Mouse (Mus musculus) frontal cortex, postnatal 14 days (tissue): Measurements from ENCODE around the gene Raver1.

Source experiments
- DNase-seq, 2 experiments: peaks; one replicate each; pipeline ENCODE4 v3.0.0; 2022; ENCODE audit warnings: low spot score in 2 of 2

The Raver1 gene

GRCm38 (mm10) chr9:21091707-21092320, at the start of gene Raver1, which contains the start of gene Gm38431:
TSS of gene Raver1 (minus strand) at chr9:21092008.
TSS of gene Gm38431 (minus strand) at chr9:21091997.
- DNase-seq = peak; percentile 97

- no peak for DNase-seq
Observed at GRCm38 (mm10) chr9:21138386-21138785, 46.6 kb upstream of the Raver1 start.

- peak in 1 of 2 experiments; percentile 47 for DNase-seq
Observed at GRCm38 (mm10) chr9:21137229-21137628, 45.4 kb upstream of the Raver1 start.

GRCm38 (mm10) chr9:21136401-21136800, 44.6 kb upstream of the Raver1 start:
- DNase-seq = no peak

GRCm38 (mm10) chr9:21135941-21136381, 44.2 kb upstream of the Raver1 start:
- no peak for DNase-seq

- no peak for DNase-seq
Observed at GRCm38 (mm10) chr9:21135329-21135890, 43.6 kb upstream of the Raver1 start.

- no peak for DNase-seq
Observed at GRCm38 (mm10) chr9:21134595-21135328, 43.0 kb upstream of the Raver1 start.

GRCm38 (mm10) chr9:21133064-21133707, 41.4 kb upstream of the Raver1 start:
- DNase-seq = no peak

GRCm38 (mm10) chr9:21132102-21132775, 40.4 kb upstream of the Raver1 start:
- DNase-seq = no peak

- DNase-seq = peak; percentile 87 to 92
Observed at GRCm38 (mm10) chr9:21131059-21131956, 39.5 kb upstream of the Raver1 start, which contains the start of gene Tyk2. TSS of gene Tyk2 (minus strand) at chr9:21131243.

- no peak for DNase-seq
Observed at GRCm38 (mm10) chr9:21126259-21126627, 34.4 kb upstream of the Raver1 start.

- no peak for DNase-seq
Observed at GRCm38 (mm10) chr9:21125502-21126258, 33.9 kb upstream of the Raver1 start.

- no peak for DNase-seq
Observed at GRCm38 (mm10) chr9:21124837-21125236, 33.0 kb upstream of the Raver1 start.

- DNase-seq = no peak
Observed at GRCm38 (mm10) chr9:21121483-21121882, 29.7 kb upstream of the Raver1 start.

GRCm38 (mm10) chr9:21117073-21117472, 25.3 kb upstream of the Raver1 start:
- no peak for DNase-seq

GRCm38 (mm10) chr9:21115105-21115504, 23.3 kb upstream of the Raver1 start:
- no peak for DNase-seq

- no peak for DNase-seq
Observed at GRCm38 (mm10) chr9:21114190-21114589, 22.4 kb upstream of the Raver1 start.

GRCm38 (mm10) chr9:21113751-21114150, 21.9 kb upstream of the Raver1 start:
- DNase-seq = no peak

- DNase-seq = no peak
Observed at GRCm38 (mm10) chr9:21107607-21108237, 15.9 kb upstream of the Raver1 start.
